Mouse (Mus musculus): ENCODE measurements around the gene Brwd3. TPM values are rescaled to one million over a fixed set of nuclear protein-coding genes. Genes with fewer than 3 reads are reported as not detected.

Brwd3 gene
- total RNA-seq (2021) = 10 to 100 TPM; 18.1 to 19.4 TPM

DNA sequence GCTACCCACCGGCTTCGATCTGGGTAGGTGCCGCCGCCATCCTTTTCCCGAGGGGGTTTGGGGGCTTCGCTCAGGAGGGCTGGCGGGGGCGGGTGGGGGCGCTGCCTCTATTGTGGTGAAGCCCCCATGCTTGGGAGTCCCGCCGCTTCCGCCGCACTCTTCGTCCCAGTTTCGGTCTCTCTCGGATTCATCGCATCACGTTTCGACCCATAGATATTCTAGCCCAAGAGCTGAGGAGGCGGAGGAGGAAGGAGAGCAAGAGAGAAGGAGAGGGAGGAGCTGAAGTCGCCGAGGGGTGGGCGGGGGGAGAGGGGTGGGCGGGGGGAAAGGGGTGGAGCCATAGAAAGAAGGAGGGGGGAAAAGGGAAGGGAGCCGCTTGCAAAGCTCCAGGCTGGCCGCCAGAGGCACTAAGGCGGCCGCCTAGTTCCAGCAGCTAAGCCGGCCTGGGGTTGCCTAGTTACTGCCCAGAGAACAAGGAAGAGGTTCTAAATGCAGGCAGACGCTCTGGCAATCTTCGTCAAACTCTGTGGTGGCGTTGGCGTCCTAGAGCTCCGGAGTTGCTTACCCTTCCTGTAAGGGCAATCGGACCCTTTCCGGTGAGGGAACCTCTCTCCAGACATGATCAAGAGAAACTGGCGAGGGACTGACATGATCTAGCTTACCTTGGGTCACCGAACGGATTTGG, at the start of gene Brwd3:
TSS of gene Brwd3 (minus strand) at position 283 of the 685 bp plus-strand sequence.
- DNase-seq (ENCODE audit: extremely low spot score in 1 of 2, low spot score in 2 of 2) = peak; percentile 82 to 89
- intact Hi-C loops (cut with DNase I) = no loop called here

DNA sequence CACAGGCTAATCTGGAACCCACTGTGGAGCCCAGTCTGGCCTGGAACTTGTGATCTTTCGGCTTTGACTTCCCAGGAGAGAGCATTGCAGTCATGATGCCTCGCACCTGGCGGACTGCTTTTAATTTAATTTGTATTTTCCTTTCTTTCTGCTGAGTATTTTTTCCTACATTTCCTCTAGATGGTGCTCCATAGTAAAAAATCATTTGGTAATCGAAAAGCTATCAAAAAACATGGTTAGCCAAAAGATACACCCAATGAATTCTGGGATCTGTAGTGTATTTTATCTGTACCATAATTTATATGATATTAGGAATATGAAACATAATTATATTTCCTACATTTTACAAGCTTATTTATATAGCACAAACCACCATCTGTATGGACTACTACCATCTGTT, 28.5 kb upstream of the Brwd3 start:
- intact Hi-C loops (cut with DNase I) = loop anchor here (10.0 kb wide), 2 partner anchors 212 to 492 kb away; no protein-coding TSS in a partner anchor
- no peak for DNase-seq (ENCODE audit: extremely low spot score in 1 of 2, low spot score in 2 of 2)

DNA sequence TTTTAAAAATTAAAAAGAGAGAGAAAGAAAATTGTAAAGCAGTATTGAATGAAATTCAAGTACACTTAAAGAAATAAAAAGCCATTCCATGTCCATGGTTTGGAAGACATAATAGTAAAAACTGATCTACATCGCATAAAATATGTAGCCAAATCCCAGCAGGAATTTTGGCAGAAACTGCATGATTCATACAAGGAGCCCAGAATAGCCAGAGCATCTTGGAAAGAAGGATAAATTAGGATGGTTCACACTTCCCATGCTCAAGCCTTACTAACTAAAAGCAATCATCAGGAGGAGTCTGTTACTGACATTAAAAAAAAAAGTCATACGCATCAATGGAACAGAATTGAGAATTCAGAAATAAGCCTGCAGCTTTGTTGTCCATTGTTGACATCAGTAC, 8.5 kb upstream of the Brwd3 start:
- intact Hi-C loops (cut with DNase I) = no loop called here

DNA sequence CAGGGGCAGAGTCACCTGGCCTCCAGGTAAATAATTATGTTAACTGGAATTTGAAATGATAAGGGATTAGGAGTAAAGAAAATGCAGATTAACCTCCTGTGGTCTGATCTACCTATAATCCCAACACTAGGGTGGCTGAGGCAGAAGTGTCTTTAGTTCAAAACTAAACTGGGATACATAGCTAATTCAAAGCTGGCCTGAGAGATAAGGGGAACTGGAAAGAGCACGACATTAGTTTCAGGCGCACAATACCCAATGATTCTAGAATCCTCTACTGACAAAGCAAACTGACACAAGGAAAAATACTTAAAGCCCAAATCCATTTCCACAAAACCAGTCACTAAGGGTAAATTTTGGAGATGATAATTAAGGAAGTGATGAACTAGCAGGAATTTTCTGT, 2.2 kb upstream of the Brwd3 start:
- DNase-seq (ENCODE audit: extremely low spot score in 1 of 2, low spot score in 2 of 2) = no peak
- intact Hi-C loops (cut with DNase I) = no loop called here

More for the DNA sequence above, 8.5 kb upstream of the Brwd3 start:
- peak in 1 of 2 experiments; percentile 2 for DNase-seq (ENCODE audit: extremely low spot score in 1 of 2, low spot score in 2 of 2)

DNA sequence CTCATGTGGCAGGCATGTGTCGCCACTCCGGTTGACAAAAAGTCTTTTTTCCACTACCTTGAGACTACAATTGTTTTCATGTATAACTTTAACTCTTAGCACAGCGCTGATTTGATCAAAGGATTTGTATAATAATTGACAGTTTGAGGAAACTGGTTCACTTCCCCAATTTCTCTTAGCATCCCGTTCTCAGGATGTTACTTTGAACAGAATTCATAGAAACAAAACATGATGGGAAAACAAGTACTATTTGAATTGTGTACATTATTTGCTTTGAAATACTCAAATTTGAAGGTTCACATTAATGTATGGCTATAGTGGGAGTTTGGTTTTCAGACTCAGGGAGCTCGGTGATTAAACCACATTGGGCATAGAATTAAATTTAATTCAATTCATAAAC, 1.1 kb upstream of the Brwd3 start:
- no peak for DNase-seq (ENCODE audit: extremely low spot score in 1 of 2, low spot score in 2 of 2)
- intact Hi-C loops (cut with DNase I) = no loop called here

DNA sequence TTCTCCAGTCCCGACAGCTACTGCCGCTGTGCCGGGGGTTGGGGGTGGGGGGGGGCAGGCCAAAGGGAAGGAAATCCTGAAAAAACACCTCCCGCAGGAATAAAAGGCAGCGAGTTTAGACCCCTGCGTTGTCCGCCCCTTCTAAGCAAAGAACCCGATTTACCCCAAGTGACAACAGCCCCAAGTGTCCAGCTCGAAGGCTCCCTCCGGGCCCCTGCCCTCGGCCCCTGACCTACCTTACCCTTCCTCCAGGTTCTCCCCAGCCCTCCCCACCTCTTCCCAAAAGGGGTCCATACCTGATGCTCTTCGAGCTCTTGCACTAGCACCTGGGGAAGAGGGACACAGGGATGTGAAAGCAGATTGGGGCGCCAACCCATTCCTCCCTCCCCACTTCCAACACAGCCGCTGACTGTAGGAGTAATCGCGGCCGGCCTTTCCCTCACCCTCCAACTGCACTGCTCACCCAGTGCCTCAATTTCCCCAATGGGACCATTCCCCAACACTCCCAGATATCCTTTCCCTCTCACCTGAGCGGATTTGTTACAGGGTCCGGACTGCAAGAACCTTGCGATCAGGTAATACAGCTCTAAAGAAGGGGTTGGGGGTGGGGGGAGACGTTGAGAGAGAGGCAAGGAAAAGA, 671 bp downstream of the Brwd3 start:
- DNase-seq (ENCODE audit: extremely low spot score in 1 of 2, low spot score in 2 of 2) = peak; percentile 2 to 13
- intact Hi-C loops (cut with DNase I) = no loop called here

DNA sequence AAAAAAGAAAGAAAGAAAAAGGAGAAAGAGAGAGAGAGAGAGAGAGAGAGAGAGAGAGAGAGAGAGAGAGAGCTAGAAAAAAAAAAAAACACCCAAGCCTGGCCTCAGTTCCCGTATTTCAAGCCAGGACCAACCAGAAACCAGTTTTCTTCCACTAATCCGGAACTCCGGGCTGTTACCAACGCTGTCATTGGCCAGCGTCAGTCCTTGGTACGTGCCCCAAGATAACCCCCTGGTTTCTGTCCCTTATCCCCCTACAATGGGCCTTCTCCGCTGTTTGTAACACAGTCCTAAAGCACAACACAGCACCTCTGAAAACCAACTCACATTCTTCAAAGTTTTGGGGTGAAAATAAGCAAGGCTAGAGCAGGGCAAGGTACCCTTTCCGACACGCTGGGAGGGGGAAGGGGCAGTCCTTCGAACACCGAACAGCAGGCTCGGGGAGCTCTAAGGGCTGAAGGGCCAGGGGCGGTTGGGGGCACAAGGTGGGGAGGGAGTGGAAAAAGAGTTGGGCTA, 1.4 kb downstream of the Brwd3 start:
- intact Hi-C loops (cut with DNase I) = no loop called here
- peak; percentile 79 to 81 for DNase-seq (ENCODE audit: extremely low spot score in 1 of 2, low spot score in 2 of 2)

DNA sequence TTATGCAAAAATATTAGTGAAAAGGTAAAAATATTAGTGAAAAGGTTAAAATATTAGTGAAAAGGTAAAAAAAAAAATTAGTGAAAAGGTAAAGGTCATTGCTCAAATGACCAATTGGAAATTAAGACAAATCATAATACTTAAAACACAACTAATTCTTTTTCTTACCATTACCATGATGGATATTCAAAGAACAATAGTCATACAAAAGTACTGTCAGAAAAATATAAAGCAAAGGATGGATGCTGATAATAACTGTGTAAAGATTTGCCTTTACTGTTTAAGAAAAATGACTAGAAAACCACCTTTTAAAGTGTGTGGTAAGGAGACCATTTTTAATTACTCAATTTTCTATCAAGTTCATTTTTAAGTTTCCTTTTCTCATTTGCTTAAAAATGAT, 2.9 kb downstream of the Brwd3 start:
- intact Hi-C loops (cut with DNase I) = no loop called here

DNA sequence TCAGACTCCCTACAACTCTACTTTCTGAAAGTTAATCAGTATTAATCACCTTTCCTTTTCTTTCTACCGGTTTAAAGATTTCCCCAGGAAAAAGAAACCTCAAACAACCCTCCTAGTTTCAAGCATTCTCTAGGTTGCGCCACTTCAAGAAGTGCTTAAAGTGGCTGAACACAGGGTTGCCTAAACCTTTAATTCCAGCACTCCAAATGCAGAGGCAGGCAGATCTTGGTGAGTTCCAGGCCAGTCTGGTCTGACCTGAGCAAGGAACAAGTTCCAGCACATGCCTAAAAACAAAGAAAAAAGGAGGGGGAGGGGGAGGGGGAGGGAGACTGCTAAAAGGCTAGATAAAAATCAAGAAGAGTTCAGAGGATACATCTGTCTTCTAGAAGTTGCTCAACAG, 6.1 kb downstream of the Brwd3 start:
- intact Hi-C loops (cut with DNase I) = no loop called here
- no peak for DNase-seq (ENCODE audit: extremely low spot score in 1 of 2, low spot score in 2 of 2)

More for the DNA sequence above, 2.9 kb downstream of the Brwd3 start:
- DNase-seq (ENCODE audit: extremely low spot score in 1 of 2, low spot score in 2 of 2) = no peak

DNA sequence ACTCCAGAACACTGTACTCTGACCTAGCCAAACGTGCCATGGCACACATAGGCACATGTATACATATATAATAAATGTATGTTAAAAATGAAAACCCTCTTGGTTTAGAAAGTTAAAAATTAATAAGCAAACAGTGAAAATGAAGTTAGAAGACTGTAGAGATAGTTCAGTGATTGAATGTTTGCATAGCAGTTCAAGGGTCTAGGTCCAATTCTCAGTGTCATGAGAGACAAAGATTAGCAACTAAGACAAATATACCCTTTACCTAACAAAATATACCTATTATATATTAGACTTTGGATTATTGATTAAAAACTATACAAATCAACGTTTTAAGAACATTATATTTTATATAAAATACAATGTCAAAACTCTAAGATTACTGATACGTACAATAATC, 36.9 kb downstream of the Brwd3 start:
- intact Hi-C loops (cut with DNase I) = no loop called here
- no peak for DNase-seq (ENCODE audit: extremely low spot score in 1 of 2, low spot score in 2 of 2)

DNA sequence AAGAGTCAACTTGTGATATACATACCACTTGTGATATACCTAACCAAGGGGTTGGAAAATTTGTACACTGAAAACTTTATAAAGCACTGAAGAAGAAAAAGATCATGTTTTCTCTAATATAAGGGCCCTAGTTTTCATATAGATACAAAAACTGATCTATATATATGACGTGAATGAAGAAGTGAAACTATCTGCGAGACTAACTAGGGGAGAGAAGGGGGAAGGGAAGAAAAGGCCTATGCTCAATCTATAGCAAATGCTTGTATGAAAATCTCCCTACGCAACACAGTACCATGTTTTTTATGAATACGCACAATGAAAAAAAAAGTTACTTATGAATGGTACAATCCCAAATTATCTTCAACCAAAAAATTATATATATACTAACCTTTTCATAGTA, 50.4 kb downstream of the Brwd3 start:
- no peak for DNase-seq (ENCODE audit: extremely low spot score in 1 of 2, low spot score in 2 of 2)
- intact Hi-C loops (cut with DNase I) = no loop called here

DNA sequence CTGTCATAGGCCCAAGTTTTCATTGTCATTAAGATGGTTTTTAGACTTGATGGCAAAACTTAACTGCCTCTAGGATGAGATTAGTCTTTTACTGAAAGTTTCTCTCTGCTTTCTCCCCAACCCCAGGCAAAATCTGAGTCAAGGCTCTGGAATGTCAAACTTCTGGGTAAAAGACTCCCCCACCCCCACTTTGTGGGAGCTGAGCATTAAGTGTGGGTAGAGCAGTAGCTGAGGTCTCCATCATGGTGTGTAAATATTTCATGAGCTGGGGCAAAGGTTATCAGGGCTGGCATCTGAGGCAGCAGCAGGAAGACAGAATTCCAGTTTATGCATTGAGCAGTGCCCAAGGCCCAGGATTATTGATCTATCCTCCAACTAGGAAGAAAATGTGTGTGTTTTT, 102.4 kb downstream of the Brwd3 start:
- intact Hi-C loops (cut with DNase I) = no loop called here
- DNase-seq (ENCODE audit: extremely low spot score in 1 of 2, low spot score in 2 of 2) = no peak

DNA sequence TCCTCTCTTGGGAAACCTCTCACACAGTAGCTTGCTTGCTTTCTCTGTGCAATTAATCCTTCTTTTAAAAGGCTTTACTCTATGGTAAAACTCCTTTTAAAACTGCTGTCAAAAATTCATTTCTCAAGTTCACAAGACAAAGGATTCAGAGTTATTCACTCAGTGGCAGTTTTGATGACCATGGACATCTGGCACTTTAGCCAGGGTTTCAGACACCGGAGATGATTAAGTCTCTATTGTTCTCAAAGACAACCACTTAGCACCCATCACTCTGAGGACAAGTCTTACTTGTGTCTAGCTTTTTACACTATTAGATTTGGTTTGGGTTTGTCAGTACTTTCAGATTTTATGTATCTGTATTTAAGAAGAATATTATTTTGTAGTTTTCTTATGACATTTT, 104.6 kb downstream of the Brwd3 start:
- no peak for DNase-seq (ENCODE audit: extremely low spot score in 1 of 2, low spot score in 2 of 2)
- intact Hi-C loops (cut with DNase I) = no loop called here

DNA sequence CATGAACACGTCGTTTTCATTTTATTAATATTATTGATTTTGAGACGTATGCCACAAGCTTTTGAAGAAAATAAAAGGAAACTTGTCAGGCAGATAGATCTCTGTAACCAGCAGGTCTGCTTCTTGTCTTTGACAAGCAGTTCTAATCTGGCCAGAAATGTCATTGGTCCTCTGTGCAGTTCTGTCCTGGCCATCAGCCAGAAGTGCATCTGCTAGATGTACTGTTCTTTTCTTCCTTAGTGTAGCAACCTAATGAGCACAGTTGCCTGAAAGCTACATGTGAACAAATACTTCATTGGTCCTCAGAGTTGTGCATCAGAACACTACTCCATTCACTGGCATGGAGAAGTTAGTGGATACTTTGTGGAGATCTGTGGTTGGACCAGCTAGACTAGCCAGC, 105.1 kb downstream of the Brwd3 start:
- intact Hi-C loops (cut with DNase I) = no loop called here
- no peak for DNase-seq (ENCODE audit: extremely low spot score in 1 of 2, low spot score in 2 of 2)

DNA sequence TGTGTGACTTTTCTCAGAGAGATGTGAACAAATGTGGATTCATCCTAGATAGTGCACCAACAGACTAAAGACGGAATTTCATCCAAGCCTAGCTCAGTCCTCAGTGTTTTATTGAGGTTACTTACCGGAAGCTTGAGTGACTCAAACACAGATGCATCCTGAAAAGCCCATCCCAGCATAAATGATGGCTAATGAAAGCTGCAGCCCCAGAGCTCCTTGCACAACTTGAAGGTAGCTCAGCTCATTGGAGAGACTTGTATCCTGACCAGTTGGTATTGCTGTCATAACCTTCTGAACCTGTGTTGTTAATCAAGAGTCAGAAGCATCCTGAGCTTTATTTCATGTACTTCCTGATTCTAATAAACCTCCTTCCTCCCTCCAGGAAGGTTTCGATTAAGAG, 105.8 kb downstream of the Brwd3 start:
- no peak for DNase-seq (ENCODE audit: extremely low spot score in 1 of 2, low spot score in 2 of 2)
- intact Hi-C loops (cut with DNase I) = no loop called here

DNA sequence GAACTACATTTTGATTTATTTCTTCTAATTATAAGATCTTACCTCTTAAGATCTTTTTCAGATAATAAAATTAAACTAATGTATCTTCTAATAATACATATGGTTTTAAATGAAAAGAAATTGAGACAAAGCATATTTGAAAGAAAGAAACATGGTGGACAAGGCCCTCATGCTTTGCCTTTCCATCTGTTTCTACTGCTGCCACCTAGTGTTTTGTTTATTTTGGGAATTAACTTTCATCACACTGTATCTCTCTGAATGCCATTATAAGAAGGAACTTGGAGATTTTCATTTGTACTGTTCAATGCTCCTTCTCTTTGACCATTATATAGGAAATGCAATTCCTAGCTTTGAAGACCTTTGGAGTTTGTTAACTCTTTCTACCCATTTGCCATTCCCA, 109.9 kb downstream of the Brwd3 start:
- no peak for DNase-seq (ENCODE audit: extremely low spot score in 1 of 2, low spot score in 2 of 2)
- intact Hi-C loops (cut with DNase I) = no loop called here

DNA sequence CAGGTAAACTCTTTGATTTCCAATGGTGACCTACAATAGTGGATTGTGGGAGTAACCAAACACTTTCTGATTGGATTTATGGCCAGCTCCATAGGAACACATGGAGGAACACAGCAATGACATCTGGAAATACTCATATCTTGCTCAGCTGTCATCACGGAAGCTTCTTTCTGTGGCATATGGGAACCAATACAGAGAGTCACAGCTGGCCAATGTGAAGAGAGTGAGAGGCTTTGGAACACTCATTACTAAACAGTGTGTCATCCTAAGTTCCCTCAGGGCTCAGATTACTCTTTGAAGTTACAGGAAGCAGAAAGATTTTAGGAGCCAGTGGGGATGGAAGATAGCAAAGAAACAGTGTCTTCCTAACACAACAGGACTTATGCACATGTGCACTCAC, 111.7 kb downstream of the Brwd3 start:
- intact Hi-C loops (cut with DNase I) = no loop called here
- DNase-seq (ENCODE audit: extremely low spot score in 1 of 2, low spot score in 2 of 2) = no peak

DNA sequence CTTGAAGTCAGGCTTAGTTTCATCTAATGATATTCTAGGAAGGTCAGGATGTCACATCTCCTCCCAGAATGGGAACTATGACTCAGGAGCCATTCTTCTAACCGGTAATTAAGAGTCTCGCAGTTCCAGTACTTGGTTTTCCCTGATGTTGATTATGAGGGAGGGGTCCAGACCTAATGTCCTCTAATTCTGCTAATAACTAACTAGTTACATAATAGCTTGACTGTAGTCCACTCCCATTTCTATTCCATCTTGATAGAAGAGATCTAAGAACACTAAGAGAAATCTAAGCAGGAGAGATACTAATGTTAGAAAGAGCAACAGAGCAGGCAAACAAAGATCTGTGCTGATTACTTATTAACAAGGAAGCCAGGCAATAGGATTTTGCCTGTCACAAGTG, 129.9 kb downstream of the Brwd3 start:
- no peak for DNase-seq (ENCODE audit: extremely low spot score in 1 of 2, low spot score in 2 of 2)
- intact Hi-C loops (cut with DNase I) = no loop called here

Data from left cerebral cortex, postnatal 10 days (tissue).